Mouse (Mus musculus) gastrocnemius, adult 2 months (tissue): ENCODE data around the gene Dnajc7. TPM values are rescaled to one million over a fixed set of nuclear protein-coding genes. Genes with fewer than 3 reads are reported as not detected.
A peak's percentile ranks its signal among the peaks of the same experiment; 100 is the strongest.
"Not testable (repeated sequence)": the region's sequence is repeated elsewhere in the genome, so short reads cannot be mapped to it uniquely, and the experiment has no call there.

Experiments
- DNase-seq: peaks from one replicate; pipeline ENCODE4 v3.0.0; 2022
- H3K27ac ChIP-seq: fragments of 200-600 bp; 2 replicates; pipeline ENCODE4 v1.8.1; 2022; ENCODE audit warnings: mild to moderate bottlenecking
- H3K4me3 ChIP-seq: fragments of 200-600 bp; 2 replicates; pipeline ENCODE4 v1.8.1; 2022; ENCODE audit warnings: mild to moderate bottlenecking, moderate library complexity
- CTCF ChIP-seq: fragments of 200-600 bp; IDR thresholded peaks from 2 replicates; pipeline ENCODE4 v1.8.1; 2022; ENCODE audit warnings: antibody characterized with exemption, mild to moderate bottlenecking, moderate library complexity
- intact Hi-C: fragments of 180-260 bp; cut with DNase I; formaldehyde crosslinking; loops from one replicate; pipeline ENCODE4 v1.15.1; 2025
- long read RNA-seq, 2 experiments: library from polyadenylated mRNA; stranded (forward); transcript quantifications; one replicate each; pipeline ENCODE4 v2.0.0; 2021
- total RNA-seq, 2 experiments: library from RNA; stranded (reverse); gene quantifications; 2 replicates each; pipeline ENCODE4 v1.2.3; 2021

The Dnajc7 gene
- total RNA-seq = 100 to 1,000 TPM; 116 TPM
- long read RNA-seq, experiment 1, transcript Dnajc7-201 (14 exons, 2,330 nt) = major isoform, 28 of 37 reads
- long read RNA-seq, experiment 1, partial matches to known transcripts = 4 of 37 reads
- long read RNA-seq, experiment 1, other reads (novel, unspliced or antisense) = 2 of 37 reads
- long read RNA-seq, experiment 2, transcript Dnajc7-201 (14 exons, 2,330 nt) = major isoform, 24 of 32 reads
- long read RNA-seq, experiment 2, partial matches to known transcripts = 7 of 32 reads
- long read RNA-seq, experiment 2, other reads (novel, unspliced or antisense) = 1 of 32 reads

DNA sequence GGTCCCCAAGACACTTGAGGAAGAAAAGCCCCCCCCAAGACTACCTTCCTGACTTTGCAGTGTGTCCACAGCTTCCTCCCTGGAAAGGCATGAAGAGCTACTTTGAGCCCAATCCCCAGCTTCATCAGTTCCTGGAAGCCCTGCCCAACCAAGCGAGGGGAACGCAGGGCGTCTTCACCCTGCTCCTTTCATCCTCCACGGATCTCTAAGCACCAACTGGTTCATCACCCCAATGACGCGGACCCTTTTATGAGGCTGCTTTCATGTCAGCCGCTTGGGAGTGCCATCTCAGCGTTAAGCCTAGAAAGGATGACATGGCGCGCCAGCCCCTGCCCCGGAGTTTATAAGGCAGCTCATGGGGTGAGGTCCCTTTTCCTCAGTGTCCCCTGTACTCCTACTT lies at the start of gene Dnajc7:
TSS of gene Dnajc7 (minus strand) at position 187 of the 400 bp plus-strand sequence.
- Histone ChIP-seq H3K4me3 (peak within 1 kb of the TSS; percentile 99), H3K27ac (peak within 1 kb of the TSS; percentile 97)
- intact Hi-C loops = loop anchor here (2.0 kb wide), 1 partner anchor 49 kb away; no protein-coding TSS in a partner anchor
- no peak for TF ChIP-seq CTCF
- no peak for DNase-seq

DNA sequence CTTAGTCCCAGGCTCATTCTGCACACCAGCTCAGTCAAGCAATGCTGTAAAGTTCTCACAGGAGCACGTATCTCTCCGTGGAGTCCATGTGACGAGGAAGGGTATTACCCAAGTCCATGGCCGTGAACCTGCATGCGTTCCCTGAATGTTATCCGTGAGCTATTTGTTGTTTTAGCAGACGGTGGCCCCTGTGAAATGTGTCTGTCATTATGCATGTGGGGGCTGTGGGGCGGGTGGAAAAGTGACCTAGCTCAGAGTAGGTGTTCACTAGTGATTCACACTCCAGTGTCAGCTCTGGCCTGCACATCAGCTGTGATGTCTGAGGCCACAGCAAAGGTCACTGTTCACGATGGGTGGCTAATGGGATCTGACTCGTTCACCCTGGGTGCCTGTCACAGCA lies 39.8 kb upstream of the Dnajc7 start:
- intact Hi-C loops = no loop called here
- no peak for TF ChIP-seq CTCF
- Histone ChIP-seq H3K4me3 (no peak overlapping the region), H3K27ac (no peak overlapping the region)
- no peak for DNase-seq

DNA sequence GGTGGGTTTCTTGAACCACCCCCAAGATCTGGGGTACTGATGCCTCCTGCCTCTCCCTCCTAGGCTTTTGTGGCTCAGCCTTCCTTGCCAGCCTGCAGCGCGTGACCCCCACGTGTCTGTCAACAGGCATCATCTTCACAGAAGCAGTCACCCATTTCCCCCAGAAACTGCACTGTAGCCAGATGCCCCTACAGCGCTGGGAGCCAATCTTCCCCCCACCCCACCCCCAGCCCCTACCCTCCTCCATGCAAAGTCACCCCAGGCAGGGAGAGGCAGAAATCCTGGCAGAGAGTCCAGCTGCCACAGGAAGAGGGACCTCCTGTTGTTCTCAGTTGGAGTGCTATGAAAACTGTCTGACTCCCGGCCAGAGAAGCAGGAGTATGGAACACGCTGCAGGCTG lies 36.5 kb upstream of the Dnajc7 start:
- intact Hi-C loops = no loop called here
- TF ChIP-seq CTCF = no peak
- no peak for DNase-seq
- Histone ChIP-seq H3K4me3 (no peak overlapping the region), H3K27ac (no peak overlapping the region)

DNA sequence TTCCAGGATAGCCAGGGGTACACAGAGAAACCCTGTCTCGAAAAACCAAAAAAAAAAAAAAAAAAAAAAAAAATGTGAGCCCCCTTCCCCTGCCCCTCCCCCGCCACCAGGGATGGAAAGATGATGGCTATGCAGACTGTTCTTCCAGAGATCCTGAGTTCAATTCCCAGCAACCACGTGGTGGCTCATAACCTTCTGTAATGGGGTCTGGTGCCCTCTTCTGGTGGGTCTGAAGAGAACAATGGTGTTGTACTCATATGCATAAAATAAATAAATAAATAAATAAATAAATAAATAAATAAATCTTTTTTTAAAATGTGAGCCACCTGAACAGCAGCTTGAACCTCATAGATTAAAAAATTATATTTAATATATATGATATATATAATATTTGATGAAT lies 35.6 kb upstream of the Dnajc7 start:
- intact Hi-C loops = not testable (repeated sequence)

DNA sequence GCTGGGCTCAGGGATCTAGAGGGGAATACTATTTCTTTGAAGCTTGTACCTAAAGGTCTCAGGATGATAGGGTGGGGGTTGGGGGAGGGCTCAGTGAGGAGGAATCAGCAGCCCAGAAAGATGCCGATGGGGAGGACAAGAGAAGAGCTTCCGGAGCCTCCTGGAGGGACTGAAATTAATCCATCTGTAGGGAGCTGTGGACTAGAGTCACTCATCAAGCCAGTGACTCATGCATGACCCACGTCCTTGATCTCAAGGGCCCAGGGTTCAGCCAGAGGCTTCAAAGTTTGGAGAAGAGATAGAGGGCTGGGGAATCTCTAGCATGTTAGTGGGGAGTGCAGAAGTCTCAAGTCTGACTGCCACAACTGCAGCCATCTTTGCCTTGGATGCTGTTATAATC lies 31.8 kb upstream of the Dnajc7 start:
- no peak overlapping the region for H3K27ac ChIP-seq
- H3K4me3 ChIP-seq = no peak overlapping the region
- no peak for DNase-seq
- TF ChIP-seq CTCF = no peak
- intact Hi-C loops = no loop called here

More for the DNA sequence above, 35.6 kb upstream of the Dnajc7 start:
- peak; percentile 32 for TF ChIP-seq CTCF
- not testable (repeated sequence) for H3K27ac ChIP-seq, H3K4me3 ChIP-seq, DNase-seq

DNA sequence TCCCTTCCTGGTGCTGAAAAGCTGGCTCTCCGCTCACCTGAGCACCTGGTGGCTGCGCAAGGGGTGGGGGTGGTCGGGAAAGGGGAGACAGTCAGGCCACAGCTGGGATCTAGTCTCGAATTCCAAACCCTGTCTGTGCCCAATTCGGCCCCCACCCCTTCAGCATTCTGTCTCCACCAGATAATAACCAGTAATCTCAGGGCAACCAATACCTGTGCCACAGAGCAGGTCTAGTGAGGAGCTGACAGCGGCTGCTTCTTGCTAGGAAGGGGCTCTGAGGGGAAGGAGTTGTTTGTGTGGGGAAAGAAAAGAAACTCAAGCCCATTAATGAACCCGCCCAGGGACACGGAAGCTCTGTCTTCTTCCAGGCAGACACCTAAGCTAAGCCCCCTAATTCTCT lies 31.2 kb upstream of the Dnajc7 start:
- Histone ChIP-seq H3K4me3 (no peak overlapping the region), H3K27ac (no peak overlapping the region)
- intact Hi-C loops = no loop called here
- DNase-seq = no peak
- TF ChIP-seq CTCF = no peak

DNA sequence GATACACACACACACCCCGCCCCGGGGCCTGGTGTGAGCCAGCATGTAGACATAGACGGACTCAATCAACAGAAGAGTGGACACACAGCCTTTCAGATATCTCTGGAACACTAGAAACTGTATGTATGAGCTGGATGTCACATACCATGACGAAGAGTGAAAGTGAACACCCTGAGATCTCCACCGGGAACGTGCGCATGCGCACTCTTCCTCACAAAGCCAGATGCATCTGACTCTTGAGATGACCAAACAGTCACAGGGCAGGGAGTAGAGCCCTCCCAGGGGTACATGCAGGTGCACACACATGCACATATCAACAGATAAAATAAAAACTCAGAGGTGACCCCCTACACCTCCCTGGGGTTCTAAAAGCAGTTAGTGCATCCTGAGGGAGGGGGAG lies 28.4 kb upstream of the Dnajc7 start:
- no peak for DNase-seq
- Histone ChIP-seq H3K27ac (no peak overlapping the region), H3K4me3 (no peak overlapping the region)
- intact Hi-C loops = no loop called here
- no peak for TF ChIP-seq CTCF

DNA sequence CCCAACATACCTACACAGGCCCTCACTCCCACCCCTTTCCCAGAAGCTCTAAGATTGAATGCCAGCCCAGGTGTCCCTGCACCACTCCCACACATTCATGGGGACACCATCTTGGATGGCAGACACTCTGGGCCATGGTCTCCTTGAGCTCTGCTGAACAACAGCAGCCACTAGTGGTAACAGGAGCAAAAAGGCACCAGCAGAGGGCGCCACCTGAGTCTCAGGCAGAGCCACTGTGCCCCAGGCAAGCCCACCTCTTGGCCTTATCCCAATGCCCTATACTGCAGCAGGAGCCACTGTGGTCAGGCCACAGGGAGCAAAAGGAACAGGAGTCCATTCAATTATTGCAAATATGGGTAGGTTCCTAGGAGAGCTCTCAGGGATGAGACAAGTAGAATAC lies 26.3 kb upstream of the Dnajc7 start:
- no peak for DNase-seq
- peak; percentile 51 for TF ChIP-seq CTCF
- intact Hi-C loops = no loop called here
- Histone ChIP-seq H3K4me3 (no peak overlapping the region), H3K27ac (no peak overlapping the region)

DNA sequence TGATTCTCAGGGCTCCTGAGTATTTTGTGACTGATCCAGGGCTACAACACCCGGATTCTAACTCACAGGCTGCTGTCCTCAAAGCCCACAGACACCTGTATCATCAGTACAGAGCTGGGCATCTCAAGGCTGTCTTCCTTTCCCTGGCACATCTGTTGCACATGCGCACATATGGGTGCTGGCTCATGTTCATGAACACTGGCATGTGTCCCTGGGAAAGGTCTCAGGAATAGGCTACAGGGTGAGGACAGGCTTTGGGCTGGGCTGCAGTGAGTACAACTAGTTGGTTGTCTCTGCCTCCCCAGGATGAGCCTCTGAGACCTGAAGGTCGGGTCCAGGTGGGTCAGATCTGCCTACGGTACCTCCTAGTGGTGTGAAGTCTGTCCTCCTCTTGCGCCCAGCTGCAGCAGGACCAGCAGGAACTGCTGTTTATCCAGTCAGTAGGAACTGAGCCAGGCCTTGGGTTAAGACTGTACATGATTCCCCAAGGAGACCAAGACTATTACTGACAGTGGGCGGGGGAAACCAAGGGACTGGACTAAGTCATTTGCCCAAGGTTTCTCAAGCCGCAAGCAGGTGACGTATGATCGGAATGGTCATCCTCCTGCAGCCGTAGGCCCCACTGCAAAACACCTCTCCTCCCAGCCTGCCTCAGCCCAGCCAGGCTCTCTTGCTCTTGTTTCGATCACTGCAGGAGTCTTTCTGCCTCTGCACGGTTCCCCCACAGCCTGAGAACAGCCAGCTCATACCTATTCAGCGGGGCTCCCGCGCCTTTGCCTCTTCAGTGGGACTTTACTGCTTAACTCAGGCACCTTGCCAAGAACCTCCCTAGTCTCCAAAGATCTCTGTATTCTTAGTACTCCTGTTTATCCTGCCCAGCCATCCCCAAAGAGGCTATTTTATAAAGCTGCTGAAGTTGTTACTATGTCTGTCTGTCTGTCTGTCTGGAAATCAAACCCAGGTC lies 23.9 kb upstream of the Dnajc7 start:
- no peak for TF ChIP-seq CTCF
- no peak overlapping the region for H3K27ac ChIP-seq
- intact Hi-C loops = no loop called here
- H3K4me3 ChIP-seq = no peak overlapping the region
- no peak for DNase-seq

DNA sequence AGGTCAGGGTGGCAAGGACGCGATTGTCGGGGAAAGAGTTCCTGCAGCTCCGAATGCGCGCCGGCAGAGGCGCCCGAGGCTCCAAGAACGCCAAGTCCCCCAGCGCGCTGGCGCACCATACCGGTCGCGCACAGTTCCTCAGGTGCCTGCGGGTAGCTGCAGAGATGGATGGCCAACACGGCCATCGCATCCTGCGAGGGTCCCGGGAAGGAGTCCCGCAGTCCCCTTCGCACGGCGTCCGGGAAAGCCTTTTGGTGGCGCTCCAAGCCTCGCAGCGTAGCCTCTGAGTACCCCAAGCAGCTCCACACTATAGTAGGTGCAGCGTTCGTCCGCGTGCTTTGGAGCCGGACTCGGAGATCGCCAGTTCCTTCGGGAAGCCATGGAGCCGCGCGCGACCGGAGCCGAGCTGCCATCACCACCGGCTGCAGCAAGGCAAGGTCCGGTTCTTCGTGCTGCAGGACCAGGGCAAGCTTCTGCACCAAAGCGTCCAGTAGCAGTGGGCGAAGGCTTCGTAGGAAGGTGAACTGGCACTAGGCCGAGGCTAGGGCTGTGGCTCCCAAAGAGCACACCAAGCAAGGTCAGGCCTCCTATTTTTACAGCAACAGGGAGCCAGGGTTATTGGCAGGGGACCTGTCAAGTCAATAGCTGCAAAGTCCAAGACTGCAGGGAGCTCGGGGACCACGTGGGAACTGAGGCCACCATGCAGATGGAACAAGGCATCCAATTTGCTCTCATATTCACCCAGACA lies 20.4 kb upstream of the Dnajc7 start:
- H3K4me3 ChIP-seq = peak overlapping the region; percentile 63
- peak; percentile 62 for DNase-seq
- intact Hi-C loops = no loop called here
- no peak overlapping the region for H3K27ac ChIP-seq
- peak; percentile 53 for TF ChIP-seq CTCF

DNA sequence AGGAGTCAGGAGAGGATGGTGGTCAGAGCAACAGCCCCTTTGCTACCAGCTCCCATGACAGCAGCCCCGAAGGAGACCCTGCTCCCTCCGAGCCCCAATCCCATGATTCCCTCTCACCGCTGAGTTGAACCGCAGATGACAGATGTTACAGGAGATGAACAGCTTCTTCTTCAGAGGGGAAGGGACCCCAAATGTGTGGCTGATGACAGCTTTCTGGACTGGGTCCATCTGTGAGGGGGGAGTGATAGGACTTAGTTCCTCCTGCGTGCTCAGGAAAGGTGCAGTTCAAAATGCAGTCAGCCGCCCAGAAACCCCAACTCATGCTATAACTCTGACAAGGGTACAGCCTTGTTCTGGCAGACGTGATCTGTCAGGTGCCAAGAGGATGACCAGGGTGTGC lies 14.6 kb upstream of the Dnajc7 start:
- no peak for TF ChIP-seq CTCF
- DNase-seq = peak; percentile 6
- intact Hi-C loops = no loop called here
- Histone ChIP-seq H3K27ac (no peak overlapping the region), H3K4me3 (no peak overlapping the region)

DNA sequence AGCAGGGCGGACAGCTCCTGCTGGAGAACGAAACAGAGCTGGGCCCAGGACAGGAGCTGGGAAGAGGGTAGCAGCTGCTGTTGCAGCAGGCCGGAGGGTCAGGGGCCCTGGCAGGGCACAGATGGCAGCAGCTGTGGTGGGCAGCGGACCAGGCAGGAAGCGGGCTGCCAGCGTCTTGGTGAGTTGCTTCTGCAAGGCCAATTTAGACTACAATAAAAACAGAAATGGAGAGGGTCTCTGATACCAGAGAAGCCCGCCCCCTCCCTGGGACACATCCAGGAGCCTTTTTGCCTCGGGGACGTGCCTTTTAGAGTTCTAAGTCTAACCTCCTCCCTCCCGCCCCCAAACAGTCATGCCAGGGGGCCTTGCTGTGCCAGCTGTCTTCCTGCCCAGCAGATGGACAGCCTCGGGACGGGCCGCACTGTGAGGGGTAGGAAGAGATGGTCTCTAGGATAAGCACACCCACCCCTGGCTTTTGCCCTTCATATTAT lies 8.9 kb upstream of the Dnajc7 start:
- Histone ChIP-seq H3K4me3 (peak overlapping the region; percentile 30; the same call in 1 of the 2 replicates), H3K27ac (no peak overlapping the region)
- intact Hi-C loops = no loop called here
- TF ChIP-seq CTCF = no peak
- DNase-seq = peak; percentile 58
